Mouse (Mus musculus) duodenum, adult 2 months (tissue): Measurements from ENCODE around the gene Fzd4. TPM values are rescaled to one million over a fixed set of nuclear protein-coding genes. Genes with fewer than 3 reads are reported as not detected.

Source experiments
- polyA plus RNA-seq: library from polyadenylated mRNA; depleted of rRNA; stranded (reverse); fragments of >200 nt; gene quantifications from 2 replicates; pipeline ENCODE4 v1.2.3, GENCODE M21; 2012; ENCODE audit warnings: low replicate concordance; rRNA removed

The Fzd4 gene
- polyA plus RNA-seq, result 2.1 and 3.4 TPM in 2 replicates

GRCm38 (mm10) chr7:89404081-89404733 lies at the start of gene Fzd4, which contains the start of gene Tmem135:
Fzd4 (plus strand) TSS chr7:89404355.
Tmem135 (minus strand) TSS chr7:89404222.

Other genes starting within 250 kb of the Fzd4 start
- gene Tmem135, start 133 bp upstream of the Fzd4 start, polyA plus RNA-seq, result 116 and 246 TPM in 2 replicates
- gene Prss23, start 122.8 kb downstream of the Fzd4 start, polyA plus RNA-seq, result 31.1 and 33.9 TPM in 2 replicates
- gene Me3, start 228.0 kb downstream of the Fzd4 start, polyA plus RNA-seq, result 0.98 and 1.00 TPM in 2 replicates